Mouse (Mus musculus) stomach, postnatal 0 days (tissue): ENCODE data around the gene Spred3.

Experiments
- CTCF ChIP-seq: IDR thresholded peaks from 2 replicates; pipeline ENCODE4 v1.5.1; 2016; ENCODE audit warnings: antibody characterized with exemption, low read depth, mild to moderate bottlenecking, moderate library complexity
- EP300 ChIP-seq: optimal IDR thresholded peaks from 2 replicates; pipeline ENCODE3; 2016; ENCODE audit warnings: antibody characterized with exemption

- TF ChIP-seq CTCF (no peak), EP300 (no peak)
These were observed 44.0 kb upstream of the Spred3 start for GRCm38 (mm10) chr7:29214236-29214635.
